Mouse (Mus musculus) liver, embryonic 12.5 days (tissue): ENCODE results near the gene Gstk1. TPM values are rescaled to one million over a fixed set of nuclear protein-coding genes. Genes with fewer than 3 reads are reported as not detected.
A peak's percentile ranks its signal among the peaks of the same experiment; 100 is the strongest.

ENCODE experiments used
- ATAC-seq: fragments of 200-750 bp; cut with Nextera tagmentation; 2 replicates; pipeline ENCODE4 v1.8.0; 2017; ENCODE audit warnings: moderate number of reproducible peaks, mild to moderate bottlenecking, moderate library complexity
- H3K27ac ChIP-seq: fragments of 300-500 bp; sonication (generic); 2 replicates; pipeline ENCODE4 v1.5.1; 2016; ENCODE audit warnings: mild to moderate bottlenecking
- H3K27me3 ChIP-seq: fragments of 300-500 bp; sonication (generic); replicated peaks from 2 replicates; pipeline ENCODE4 v1.6.1; 2016; ENCODE audit warnings: mild to moderate bottlenecking, moderate library complexity
- H3K36me3 ChIP-seq: fragments of 300-500 bp; sonication (generic); 2 replicates; pipeline ENCODE4 v1.6.1; 2016; ENCODE audit warnings: mild to moderate bottlenecking, moderate library complexity
- H3K4me1 ChIP-seq: fragments of 300-500 bp; sonication (generic); 2 replicates; pipeline ENCODE4 v1.6.1; 2016
- H3K4me2 ChIP-seq: fragments of 300-500 bp; sonication (generic); 2 replicates; pipeline ENCODE4 v1.6.1; 2016; ENCODE audit warnings: mild to moderate bottlenecking, moderate library complexity
- H3K4me3 ChIP-seq: fragments of 300-500 bp; sonication (generic); 2 replicates; pipeline ENCODE4 v1.5.1; 2016; ENCODE audit warnings: mild to moderate bottlenecking, moderate library complexity
- H3K9ac ChIP-seq: fragments of 300-500 bp; sonication (generic); 2 replicates; pipeline ENCODE4 v1.6.1; 2016; ENCODE audit warnings: mild to moderate bottlenecking, moderate library complexity
- H3K9me3 ChIP-seq: fragments of 300-500 bp; sonication (generic); replicated peaks from 2 replicates; pipeline ENCODE4 v1.6.1; 2016; ENCODE audit warnings: mild to moderate bottlenecking, moderate library complexity
- WGBS: fragments of 180-500 bp; shearing (Covaris S2); methylation state at CpG from one replicate; pipeline ENCODE4 v1.1.7; 2016; ENCODE audit not compliant: insufficient replicate concordance; 5-methylcytosine and 5-hydroxymethylcytosine counted together
- polyA plus RNA-seq: library from polyadenylated mRNA; unstranded; fragments of >200 nt; fragmentation: Nextera tagmentation; extraction: Ambion mirVana; gene quantifications from 2 replicates; pipeline ENCODE4 v1.2.1, GENCODE M21; 2016

Gstk1 gene
- polyA plus RNA-seq, 1 experiment from 2014 or later: 8.3 TPM

- Histone ChIP-seq H3K4me3 (no peak overlapping the region), H3K9me3 (no peaks in the 10 kb centered on the region), H3K27me3 (no peaks in the 10 kb centered on the region), H3K36me3 (peaks cover 75% of the 10 kb centered on the region), H3K9ac (no peak overlapping the region; the same call in 1 of the 2 replicates), H3K4me2 (no peak overlapping the region), H3K4me1 (no peaks in the 10 kb centered on the region), H3K27ac (no peak overlapping the region)
- 60% methylated on average over 5 of the region's 5 CpGs for WGBS
- 0 out of 2 replicates have a peak, but pooled peaks have one; percentile 30 for ATAC-seq
Observed at GRCm38 (mm10) chr6:42282865-42283528, 37.3 kb downstream of the Gstk1 start.

- no peak within 1 kb of the TSS for H3K4me3 ChIP-seq
- no peaks in the 10 kb centered on the region for H3K9me3 ChIP-seq
- H3K4me2 ChIP-seq: no peak within 1 kb of the TSS
- no peak for ATAC-seq
- H3K9ac ChIP-seq: no peak within 1 kb of the TSS
- H3K36me3 ChIP-seq: peaks cover 43% of the 10 kb centered on the region
- no peaks in the 10 kb centered on the region for H3K4me1 ChIP-seq
- H3K27me3 ChIP-seq: no peaks in the 10 kb centered on the region
- H3K27ac ChIP-seq: no peak within 1 kb of the TSS
- 66% methylated on average over 4 of the region's 5 CpGs for WGBS
Observed at GRCm38 (mm10) chr6:42286448-42286847, 40.7 kb downstream of the Gstk1 start, which contains the start of gene Clcn1. Clcn1 (plus strand) TSS chr6:42286685.

GRCm38 (mm10) chr6:42287562-42287961 lies 41.8 kb downstream of the Gstk1 start:
- H3K27ac ChIP-seq: no peak overlapping the region
- no peak overlapping the region for H3K4me2 ChIP-seq
- H3K36me3 ChIP-seq: peaks cover 31% of the 10 kb centered on the region
- H3K9me3 ChIP-seq: no peaks in the 10 kb centered on the region
- H3K4me1 ChIP-seq: no peaks in the 10 kb centered on the region
- H3K4me3 ChIP-seq: no peak overlapping the region
- no peak overlapping the region for H3K9ac ChIP-seq
- no peak for ATAC-seq
- H3K27me3 ChIP-seq: no peaks in the 10 kb centered on the region

GRCm38 (mm10) chr6:42293327-42293726 lies 47.6 kb downstream of the Gstk1 start:
- 68% methylated on average over 6 of the region's 6 CpGs for WGBS
- H3K27me3 ChIP-seq: no peaks in the 10 kb centered on the region
- H3K9ac ChIP-seq: no peak overlapping the region
- no peak overlapping the region for H3K27ac ChIP-seq
- H3K36me3 ChIP-seq: no peaks in the 10 kb centered on the region
- H3K4me3 ChIP-seq: no peak overlapping the region
- ATAC-seq: no peak
- H3K4me1 ChIP-seq: no peaks in the 10 kb centered on the region
- H3K4me2 ChIP-seq: no peak overlapping the region
- no peaks in the 10 kb centered on the region for H3K9me3 ChIP-seq

GRCm38 (mm10) chr6:42295549-42296094 lies 49.9 kb downstream of the Gstk1 start:
- Histone ChIP-seq H3K9me3 (no peaks in the 10 kb centered on the region), H3K9ac (no peak overlapping the region), H3K27ac (no peak overlapping the region), H3K27me3 (no peaks in the 10 kb centered on the region), H3K4me1 (no peaks in the 10 kb centered on the region), H3K4me2 (no peak overlapping the region), H3K36me3 (no peaks in the 10 kb centered on the region), H3K4me3 (no peak overlapping the region)
- 59% methylated on average over 3 of the region's 3 CpGs for WGBS
- no peak for ATAC-seq

GRCm38 (mm10) chr6:42299362-42299761 lies 53.6 kb downstream of the Gstk1 start:
- Histone ChIP-seq H3K36me3 (no peaks in the 10 kb centered on the region), H3K4me3 (no peak overlapping the region), H3K4me1 (no peaks in the 10 kb centered on the region), H3K9me3 (no peaks in the 10 kb centered on the region), H3K9ac (no peak overlapping the region), H3K4me2 (no peak overlapping the region), H3K27me3 (no peaks in the 10 kb centered on the region), H3K27ac (no peak overlapping the region)
- 37% methylated on average over 5 of the region's 5 CpGs for WGBS
- ATAC-seq: no peak

Other genes with a start within 250 kb of the Gstk1 start
- gene Sva, start 207.5 kb upstream of the Gstk1 start, polyA plus RNA-seq: not detected in 2 replicates
- not detected in 2 replicates for gene Tas2r139, start 105.0 kb upstream of the Gstk1 start, polyA plus RNA-seq
- gene Tas2r144, start 30.6 kb upstream of the Gstk1 start, polyA plus RNA-seq: not detected in 2 replicates
- not detected in 2 replicates for gene Tmem139, start 16.0 kb downstream of the Gstk1 start, polyA plus RNA-seq
- gene Casp2, start 19.1 kb downstream of the Gstk1 start, polyA plus RNA-seq: 34.4 and 36.0 TPM in 2 replicates
- gene Clcn1, start 40.8 kb downstream of the Gstk1 start, polyA plus RNA-seq: 0.12 TPM in 1 of 2 replicates, not detected in the other
- not detected in 2 replicates for gene Fam131b, start 78.7 kb downstream of the Gstk1 start, polyA plus RNA-seq
- 66.3 and 66.5 TPM in 2 replicates for gene Zyx, start 103.7 kb downstream of the Gstk1 start, polyA plus RNA-seq
- 2.6 and 3.4 TPM in 2 replicates for gene Epha1, start 127.3 kb downstream of the Gstk1 start, polyA plus RNA-seq
- not detected in 2 replicates for gene Tas2r143, start 154.3 kb downstream of the Gstk1 start, polyA plus RNA-seq
- not detected in 2 replicates for gene Tas2r135, start 159.5 kb downstream of the Gstk1 start, polyA plus RNA-seq
- not detected in 2 replicates for gene Tas2r126, start 188.6 kb downstream of the Gstk1 start, polyA plus RNA-seq
- gene Olfr458, start 219.3 kb downstream of the Gstk1 start, polyA plus RNA-seq: not detected in 2 replicates
- not detected in 2 replicates for gene Olfr457, start 230.4 kb downstream of the Gstk1 start, polyA plus RNA-seq
- not detected in 2 replicates for gene Olfr456, start 241.3 kb downstream of the Gstk1 start, polyA plus RNA-seq